Mouse (Mus musculus) ovary, adult 10 weeks (tissue): ENCODE measurements around the gene Plek2. TPM values are rescaled to one million over a fixed set of nuclear protein-coding genes. Genes with fewer than 3 reads are reported as not detected.

ENCODE experiments used
- polyA plus RNA-seq: library from polyadenylated mRNA; stranded (reverse); fragments of 350-450 nt; fragmentation: Illumina TruSeq; extraction: RNeasy Lipid Tissue Mini Kit (QIAGEN cat#74804); gene quantifications from one replicate; pipeline ENCODE4 v1.2.3, GENCODE M21; 2014

Plek2 gene
- polyA plus RNA-seq, result 1.5 TPM

GRCm38 (mm10) chr12:78906707-78907162, at the start of gene Plek2:
Plek2 (minus strand) TSS chr12:78906964.

GRCm38 (mm10) chr12:78861496-78862253, 45.1 kb downstream of the Plek2 start, which contains the start of the genes Atp6v1d and Eif2s1:
Atp6v1d (minus strand) TSS chr12:78861638.
Eif2s1 (plus strand) TSS chr12:78861819.

Other genes starting within 250 kb of the Plek2 start
- 0.29 TPM for gene Fam71d, start 215.4 kb downstream of the Plek2 start, polyA plus RNA-seq
- gene Mpp5, start 158.1 kb downstream of the Plek2 start, polyA plus RNA-seq, result 94.5 TPM
- 87.8 TPM for gene Atp6v1d, start 45.3 kb downstream of the Plek2 start, polyA plus RNA-seq
- 178 TPM for gene Eif2s1, start 45.1 kb downstream of the Plek2 start, polyA plus RNA-seq
- 9.6 TPM for gene Tmem229b, start 100.7 kb upstream of the Plek2 start, polyA plus RNA-seq
- gene Plekhh1, start 122.2 kb upstream of the Plek2 start, polyA plus RNA-seq, result 25.8 TPM
- 34.4 TPM for gene Pigh, start 182.7 kb upstream of the Plek2 start, polyA plus RNA-seq
- 16.9 TPM for gene Arg2, start 223.8 kb upstream of the Plek2 start, polyA plus RNA-seq